Mouse (Mus musculus): ENCODE data around the gene Rab31. TPM values are rescaled to one million over a fixed set of nuclear protein-coding genes. Genes with fewer than 3 reads are reported as not detected.
A peak's percentile ranks its signal among the peaks of the same experiment; 100 is the strongest.

Rab31 gene
- polyA plus RNA-seq, 2 experiments = 2.7 to 5.0 TPM

GRCm38 (mm10) chr17:65774439-65774838, 1.9 kb upstream of the Rab31 start:
- Histone ChIP-seq H3K9me3 (ENCODE audit: control insufficient read depth, low read length) (no peaks in the 10 kb centered on the region), H3K27ac (no peak overlapping the region), H3K36me3 (replicated peaks; ENCODE audit: control insufficient read depth, insufficient read depth, low read depth) (no peaks in the 10 kb centered on the region), H3K4me1 (replicated peaks; ENCODE audit: control insufficient read depth in 2 of 2, insufficient read depth in 2 of 2, low read length in 1 of 2) (peaks cover 0 to 9% of the 10 kb centered on the region in 2 experiments; a peak in 2 of 4 replicates), H3K27me3 (ENCODE audit: control insufficient read depth, insufficient read depth, low read length) (peaks cover 32% of the 10 kb centered on the region), H3K9ac (replicated peaks) (no peak overlapping the region), H3K4me3 (ENCODE audit: insufficient read depth in 1 of 2, low read depth in 2 of 2, low read length in 2 of 2) (no peak overlapping the region), H3K4me2 (ENCODE audit: low read depth) (no peak overlapping the region)
- ATAC-seq (ENCODE audit: insufficient read depth) = no peak
- no peak for DNase-seq (ENCODE audit: low read depth in 3 of 3, low spot score in 3 of 3)
- 34% methylated on average over 7 of the region's 7 CpGs for whole genome bisulfite sequencing (ENCODE audit: insufficient replicate concordance)
- TF ChIP-seq CTCF (IDR thresholded peaks at IDR 0.05; ENCODE audit: low read depth) (no peak), EP300 (IDR thresholded peaks at IDR 0.05; ENCODE audit: low read depth) (no peak)

DNA sequence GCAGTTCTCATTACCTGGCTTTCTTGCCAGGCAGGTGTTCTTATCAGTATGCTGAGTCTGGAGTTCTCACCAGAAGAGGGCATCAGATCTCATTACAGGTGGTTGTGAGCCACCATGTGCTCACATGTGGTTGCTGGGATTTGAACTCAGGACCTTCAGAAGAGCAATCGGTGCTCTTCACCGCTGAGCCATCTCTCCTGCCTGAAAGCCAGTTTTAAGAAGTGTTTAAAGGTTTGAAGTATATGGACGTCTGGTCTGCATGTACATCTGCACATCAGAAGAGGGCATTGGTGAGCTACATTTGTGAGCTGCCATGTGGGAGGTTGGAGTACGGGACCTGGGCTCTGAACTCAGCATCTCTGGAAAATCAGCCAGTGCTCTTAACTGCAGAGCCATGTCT, 1.1 kb upstream of the Rab31 start:
- DNase-seq (ENCODE audit: low read depth in 3 of 3, low spot score in 3 of 3) (no peak), ATAC-seq (ENCODE audit: insufficient read depth) (no peak)

DNA sequence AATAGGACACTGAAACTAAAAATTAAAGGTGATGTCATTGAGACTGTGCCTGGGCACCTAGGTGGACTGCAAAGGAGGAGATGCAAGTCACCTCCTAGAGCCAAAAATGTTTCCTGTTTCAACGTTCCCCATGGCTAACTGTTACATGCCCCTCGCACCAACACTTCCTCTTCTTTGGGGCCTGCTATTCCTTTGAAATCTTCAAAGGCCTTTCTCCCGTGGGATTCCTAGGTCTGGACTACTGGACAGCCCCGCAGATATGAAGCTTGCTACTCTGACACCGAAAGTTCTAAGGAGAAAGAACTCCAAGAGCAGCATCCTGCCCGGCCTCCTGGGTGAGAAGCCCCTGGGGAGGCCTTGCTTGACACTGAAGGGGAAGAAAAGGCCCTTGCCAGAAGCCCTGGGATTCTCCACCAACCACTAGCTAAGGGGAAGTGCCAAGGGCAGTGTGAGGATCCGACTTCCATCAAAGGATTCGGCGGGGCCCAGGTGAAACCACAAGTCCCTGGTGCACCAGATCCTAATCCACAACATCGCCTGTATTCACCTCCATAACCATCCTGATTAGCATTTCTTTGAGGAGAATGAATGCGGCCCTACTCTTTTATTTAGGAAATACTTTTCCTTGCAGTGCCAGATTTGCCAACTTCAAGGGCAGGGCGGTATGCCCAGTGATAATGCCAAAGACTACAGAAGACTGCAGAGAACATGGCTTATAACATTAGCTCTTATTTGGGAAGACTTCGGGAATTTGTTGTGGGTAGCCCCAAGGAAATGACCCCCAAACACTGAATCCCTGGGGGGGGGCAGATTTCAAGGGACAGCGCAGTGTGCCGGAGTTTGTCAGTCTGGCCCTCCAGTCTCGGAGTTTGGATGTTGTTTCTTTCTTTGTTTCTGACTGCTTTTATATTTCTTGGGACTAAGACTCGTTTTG, 1.3 kb downstream of the Rab31 start:
- DNase-seq (ENCODE audit: low read depth in 3 of 3, low spot score in 3 of 3) (no peak), ATAC-seq (ENCODE audit: insufficient read depth) (no peak)
- Histone ChIP-seq H3K27me3 (ENCODE audit: control insufficient read depth, insufficient read depth, low read length) (peaks cover 32% of the 10 kb centered on the region), H3K27ac (no peak overlapping the region), H3K9ac (replicated peaks) (no peak overlapping the region; the same call in 1 of the 2 replicates), H3K4me1 (replicated peaks; ENCODE audit: control insufficient read depth in 2 of 2, insufficient read depth in 2 of 2, low read length in 1 of 2) (peaks cover 0 to 17% of the 10 kb centered on the region in 2 experiments; a peak in 3 of 4 replicates), H3K9me3 (ENCODE audit: control insufficient read depth, low read length) (no peaks in the 10 kb centered on the region), H3K4me2 (ENCODE audit: low read depth) (peak overlapping the region; percentile 68), H3K36me3 (replicated peaks; ENCODE audit: control insufficient read depth, insufficient read depth, low read depth) (no peaks in the 10 kb centered on the region), H3K4me3 (ENCODE audit: insufficient read depth in 1 of 2, low read depth in 2 of 2, low read length in 2 of 2) (peak overlapping the region; percentile 54 to 57; a peak in 1 of 4 replicates)
- WGBS (ENCODE audit: insufficient replicate concordance) = 23% methylated on average over 17 of the region's 17 CpGs
- TF ChIP-seq EP300 (IDR thresholded peaks at IDR 0.05; ENCODE audit: low read depth) (no peak), CTCF (IDR thresholded peaks at IDR 0.05; ENCODE audit: low read depth) (no peak)

More for the DNA sequence above, 1.1 kb upstream of the Rab31 start:
- H3K27me3 ChIP-seq (ENCODE audit: control insufficient read depth, insufficient read depth, low read length) = peaks cover 32% of the 10 kb centered on the region
- no peaks in the 10 kb centered on the region for H3K9me3 ChIP-seq (ENCODE audit: control insufficient read depth, low read length)
- H3K4me3 ChIP-seq (ENCODE audit: insufficient read depth in 1 of 2, low read depth in 2 of 2, low read length in 2 of 2) = no peak overlapping the region
- no peak overlapping the region for H3K9ac ChIP-seq (replicated peaks)
- TF ChIP-seq CTCF (IDR thresholded peaks at IDR 0.05; ENCODE audit: low read depth) (peak; percentile 18), EP300 (IDR thresholded peaks at IDR 0.05; ENCODE audit: low read depth) (no peak)
- H3K27ac ChIP-seq = no peak overlapping the region
- peaks cover 0 to 9% of the 10 kb centered on the region in 2 experiments; a peak in 2 of 4 replicates for H3K4me1 ChIP-seq (replicated peaks; ENCODE audit: control insufficient read depth in 2 of 2, insufficient read depth in 2 of 2, low read length in 1 of 2)
- 49% methylated on average over 4 of the region's 4 CpGs for WGBS (ENCODE audit: insufficient replicate concordance)
- H3K4me2 ChIP-seq (ENCODE audit: low read depth) = no peak overlapping the region
- no peaks in the 10 kb centered on the region for H3K36me3 ChIP-seq (replicated peaks; ENCODE audit: control insufficient read depth, insufficient read depth, low read depth)

DNA sequence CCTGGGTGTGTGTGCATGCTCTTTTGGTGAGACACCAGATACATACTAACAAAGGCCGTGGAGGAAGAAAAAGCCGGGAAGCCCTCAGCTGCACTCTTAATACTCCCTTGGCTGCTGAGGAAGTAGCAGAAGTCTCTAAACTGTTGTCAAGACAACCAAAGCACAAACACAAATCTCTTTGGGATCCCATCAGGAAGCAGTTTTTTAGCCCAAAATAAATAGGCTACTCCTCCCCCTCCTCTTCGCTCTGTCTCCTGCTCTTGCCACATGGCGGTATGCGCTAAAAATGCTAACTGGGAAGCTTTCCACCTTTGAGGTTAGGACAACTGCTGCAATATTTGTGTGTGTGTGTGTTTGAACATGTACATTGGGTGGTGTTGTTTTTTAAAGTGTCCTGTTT, 4.1 kb downstream of the Rab31 start:
- Histone ChIP-seq H3K27ac (no peak overlapping the region), H3K4me1 (replicated peaks; ENCODE audit: control insufficient read depth in 2 of 2, insufficient read depth in 2 of 2, low read length in 1 of 2) (peaks cover 0 to 14% of the 10 kb centered on the region in 2 experiments; a peak in 3 of 4 replicates), H3K27me3 (ENCODE audit: control insufficient read depth, insufficient read depth, low read length) (peaks cover 27% of the 10 kb centered on the region), H3K4me3 (ENCODE audit: insufficient read depth in 1 of 2, low read depth in 2 of 2, low read length in 2 of 2) (no peak overlapping the region), H3K36me3 (replicated peaks; ENCODE audit: control insufficient read depth, insufficient read depth, low read depth) (no peaks in the 10 kb centered on the region), H3K4me2 (ENCODE audit: low read depth) (no peak overlapping the region), H3K9ac (replicated peaks) (no peak overlapping the region), H3K9me3 (ENCODE audit: control insufficient read depth, low read length) (no peaks in the 10 kb centered on the region)
- ATAC-seq (ENCODE audit: insufficient read depth) (no peak), DNase-seq (ENCODE audit: low read depth in 3 of 3, low spot score in 3 of 3) (no peak)
- WGBS (ENCODE audit: insufficient replicate concordance) = 82% methylated on average over 5 of the region's 5 CpGs
- TF ChIP-seq CTCF (IDR thresholded peaks at IDR 0.05; ENCODE audit: low read depth) = no peak
- no peak for TF ChIP-seq EP300 (IDR thresholded peaks at IDR 0.05; ENCODE audit: low read depth)

GRCm38 (mm10) chr17:65763221-65763620, 9.3 kb downstream of the Rab31 start:
- DNase-seq (ENCODE audit: low read depth in 3 of 3, low spot score in 3 of 3) = no peak
- 79% methylated on average over 14 of the region's 14 CpGs for WGBS (ENCODE audit: insufficient replicate concordance)
- Histone ChIP-seq H3K9ac (replicated peaks) (no peak overlapping the region), H3K4me2 (ENCODE audit: low read depth) (no peak overlapping the region), H3K9me3 (ENCODE audit: control insufficient read depth, low read length) (no peaks in the 10 kb centered on the region), H3K4me3 (ENCODE audit: insufficient read depth in 1 of 2, low read depth in 2 of 2, low read length in 2 of 2) (no peak overlapping the region), H3K36me3 (replicated peaks; ENCODE audit: control insufficient read depth, insufficient read depth, low read depth) (no peaks in the 10 kb centered on the region), H3K4me1 (replicated peaks; ENCODE audit: control insufficient read depth in 2 of 2, insufficient read depth in 2 of 2, low read length in 1 of 2) (peaks cover 0 to 7% of the 10 kb centered on the region in 2 experiments; a peak in 3 of 4 replicates), H3K27ac (no peak overlapping the region), H3K27me3 (ENCODE audit: control insufficient read depth, insufficient read depth, low read length) (no peaks in the 10 kb centered on the region)
- no peak for ATAC-seq (ENCODE audit: insufficient read depth)
- TF ChIP-seq CTCF (IDR thresholded peaks at IDR 0.05; ENCODE audit: low read depth) (no peak), EP300 (IDR thresholded peaks at IDR 0.05; ENCODE audit: low read depth) (no peak)
